Mouse (Mus musculus) hindbrain, embryonic 13.5 days (tissue): ENCODE data around the gene Tmem156. TPM values are rescaled to one million over a fixed set of nuclear protein-coding genes. Genes with fewer than 3 reads are reported as not detected.

ENCODE experiments used
- ATAC-seq: fragments of 200-750 bp; cut with Nextera tagmentation; 2 replicates; pipeline ENCODE4 v1.8.0; 2017; ENCODE audit warnings: moderate TSS enrichment; ENCODE audit not compliant: low FRiP score
- H3K27ac ChIP-seq: fragments of 300-500 bp; sonication (generic); 2 replicates; pipeline ENCODE4 v1.5.1; 2015; ENCODE audit warnings: inconsistent platforms, mild to moderate bottlenecking, moderate library complexity
- H3K27me3 ChIP-seq: fragments of 300-500 bp; sonication (generic); 2 replicates; pipeline ENCODE4 v1.6.1; 2015; ENCODE audit warnings: mild to moderate bottlenecking, inconsistent platforms
- H3K36me3 ChIP-seq: fragments of 300-500 bp; sonication (generic); 2 replicates; pipeline ENCODE4 v1.6.1; 2015; ENCODE audit warnings: mild to moderate bottlenecking, inconsistent platforms
- H3K4me1 ChIP-seq: fragments of 300-500 bp; sonication (generic); replicated peaks from 2 replicates; pipeline ENCODE4 v1.6.1; 2015; ENCODE audit warnings: inconsistent platforms
- H3K4me2 ChIP-seq: fragments of 300-500 bp; sonication (generic); 2 replicates; pipeline ENCODE4 v1.6.1; 2015; ENCODE audit warnings: inconsistent platforms, mild to moderate bottlenecking, moderate library complexity
- H3K4me3 ChIP-seq: fragments of 300-500 bp; sonication (generic); 2 replicates; pipeline ENCODE4 v1.5.1; 2015; ENCODE audit warnings: mild to moderate bottlenecking, inconsistent platforms
- H3K9ac ChIP-seq: fragments of 300-500 bp; sonication (generic); 2 replicates; pipeline ENCODE4 v1.6.1; 2015; ENCODE audit warnings: mild to moderate bottlenecking, inconsistent platforms
- H3K9me3 ChIP-seq: fragments of 300-500 bp; sonication (generic); 2 replicates; pipeline ENCODE4 v1.6.1; 2016; ENCODE audit warnings: inconsistent platforms
- WGBS: fragments of 180-500 bp; shearing (Covaris S2); methylation state at CpG from one replicate; pipeline ENCODE4 v1.1.7; 2015; 5-methylcytosine and 5-hydroxymethylcytosine counted together
- polyA plus RNA-seq: library from polyadenylated mRNA; unstranded; fragments of >200 nt; fragmentation: Nextera tagmentation; extraction: Ambion mirVana; gene quantifications from 2 replicates; pipeline ENCODE4 v1.2.1, GENCODE M21; 2015

Gene Tmem156
- polyA plus RNA-seq, 1 experiment from 2014 or later, result not detected

GRCm38 (mm10) chr5:65040463-65040862, 51.5 kb downstream of the Tmem156 start:
- H3K4me3 ChIP-seq, result no peak overlapping the region
- H3K27ac ChIP-seq, result no peak overlapping the region
- no peak overlapping the region for H3K4me2 ChIP-seq
- peaks cover 15% of the 10 kb centered on the region for H3K4me1 ChIP-seq
- 68% methylated on average over 5 of the region's 5 CpGs for WGBS
- no peaks in the 10 kb centered on the region for H3K27me3 ChIP-seq
- no peak for ATAC-seq
- no peak overlapping the region for H3K9ac ChIP-seq
- no peaks in the 10 kb centered on the region for H3K9me3 ChIP-seq
- H3K36me3 ChIP-seq, result no peaks in the 10 kb centered on the region

DNA sequence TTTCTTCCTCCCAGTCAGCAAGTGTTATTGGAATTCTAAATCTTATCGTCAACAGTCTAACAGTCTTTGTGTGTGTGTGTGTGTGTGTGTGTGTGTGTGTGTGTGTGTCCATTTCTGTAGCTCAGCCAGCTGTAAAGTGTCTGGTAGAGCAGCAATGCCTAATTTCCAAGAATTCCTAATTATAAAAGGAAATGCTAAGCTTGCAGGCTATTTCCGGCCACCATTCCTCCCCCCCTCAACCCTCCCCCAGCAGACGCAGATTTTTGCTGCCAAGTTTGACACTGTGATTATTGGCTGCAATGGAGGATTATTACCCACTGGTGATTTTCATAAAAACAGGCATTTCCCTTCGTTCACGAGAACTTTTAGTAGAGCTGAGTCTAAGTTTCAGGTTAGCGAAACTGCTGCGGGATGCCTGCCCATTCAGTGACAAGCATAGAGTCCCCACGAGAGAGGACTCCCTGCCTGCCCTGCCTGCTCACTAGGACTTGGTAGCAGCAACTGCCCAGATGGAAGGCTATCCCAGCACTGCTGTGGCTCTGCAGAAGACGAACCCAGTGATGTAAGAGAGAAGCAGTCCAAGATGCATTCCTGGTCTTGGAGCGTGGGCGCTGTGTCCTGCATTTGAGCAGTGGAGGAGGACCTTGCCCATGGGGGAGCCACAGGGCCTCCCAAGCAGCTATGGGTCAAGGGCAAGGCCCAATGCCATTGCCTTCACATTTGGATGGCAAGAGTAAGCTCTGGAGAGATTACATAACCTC, 52.9 kb downstream of the Tmem156 start:
- H3K27ac ChIP-seq, result no peak overlapping the region
- no peaks in the 10 kb centered on the region for H3K36me3 ChIP-seq
- no peak overlapping the region for H3K4me3 ChIP-seq
- no peaks in the 10 kb centered on the region for H3K9me3 ChIP-seq
- H3K4me2 ChIP-seq, result no peak overlapping the region
- H3K27me3 ChIP-seq, result no peaks in the 10 kb centered on the region
- no peak for ATAC-seq
- H3K4me1 ChIP-seq, result peaks cover 15% of the 10 kb centered on the region
- 78% methylated on average over 11 of the region's 11 CpGs for WGBS
- no peak overlapping the region for H3K9ac ChIP-seq

DNA sequence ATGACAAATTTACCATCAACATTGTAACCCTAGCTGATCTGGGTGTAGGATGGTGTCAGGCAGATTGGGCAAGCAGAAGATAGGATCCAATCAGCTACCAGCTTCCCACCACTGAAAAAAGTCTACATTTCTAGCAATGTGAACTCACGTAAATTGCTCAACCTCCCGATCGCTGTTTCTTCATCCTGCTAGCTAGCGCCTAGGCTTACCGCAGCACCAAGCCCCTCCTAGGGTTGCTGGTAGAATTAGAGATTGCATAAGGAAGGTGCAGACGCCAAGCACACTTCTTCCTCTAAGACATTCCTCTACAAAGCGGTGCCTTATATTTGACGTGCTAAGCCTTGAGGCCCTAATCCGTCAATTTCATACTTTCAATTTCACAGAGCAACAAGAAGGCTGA, 53.6 kb downstream of the Tmem156 start:
- Histone ChIP-seq H3K4me2 (no peak overlapping the region), H3K27ac (0 out of 2 replicates have a peak overlapping the region, but pooled peaks have one; percentile 23), H3K27me3 (no peaks in the 10 kb centered on the region), H3K4me3 (no peak overlapping the region), H3K4me1 (peaks cover 15% of the 10 kb centered on the region), H3K9me3 (no peaks in the 10 kb centered on the region), H3K9ac (no peak overlapping the region), H3K36me3 (no peaks in the 10 kb centered on the region)
- ATAC-seq, result no peak
- 83% methylated on average over 9 of the region's 9 CpGs for WGBS

DNA sequence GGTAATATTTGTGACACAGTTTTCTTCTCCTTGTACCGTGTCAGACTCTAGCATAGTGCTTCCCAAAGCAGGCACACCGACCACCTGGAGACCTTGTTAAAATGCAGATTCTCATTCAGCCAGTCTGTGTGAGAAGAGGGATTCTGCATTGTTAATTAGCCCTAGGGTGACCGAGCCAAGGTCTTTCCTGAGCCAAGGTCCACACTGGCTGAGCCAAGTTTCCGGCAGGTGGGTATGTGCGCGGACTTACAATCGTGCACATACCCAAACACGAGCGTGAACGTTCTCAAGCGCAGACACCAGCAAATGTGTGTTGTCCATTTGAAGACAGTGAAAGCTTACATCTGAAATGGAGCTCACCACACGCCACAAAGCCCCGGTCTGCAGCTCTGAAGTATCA, 55.3 kb downstream of the Tmem156 start:
- H3K27ac ChIP-seq, result peak overlapping the region; percentile 77
- H3K9ac ChIP-seq, result no peak overlapping the region
- H3K36me3 ChIP-seq, result no peaks in the 10 kb centered on the region
- H3K9me3 ChIP-seq, result no peaks in the 10 kb centered on the region
- 60% methylated on average over 13 of the region's 13 CpGs for WGBS
- H3K4me2 ChIP-seq, result no peak overlapping the region
- ATAC-seq, result peak; percentile 77
- H3K4me3 ChIP-seq, result no peak overlapping the region
- peaks cover 15% of the 10 kb centered on the region for H3K4me1 ChIP-seq
- no peaks in the 10 kb centered on the region for H3K27me3 ChIP-seq

- Histone ChIP-seq H3K9me3 (no peaks in the 10 kb centered on the region), H3K27ac (peak overlapping the region; percentile 83), H3K36me3 (no peaks in the 10 kb centered on the region), H3K4me2 (no peak overlapping the region), H3K4me1 (peaks cover 21% of the 10 kb centered on the region), H3K4me3 (no peak overlapping the region), H3K9ac (peak overlapping the region; percentile 49; the same call in 1 of the 2 replicates), H3K27me3 (no peaks in the 10 kb centered on the region)
- peak; percentile 78 for ATAC-seq
- WGBS, result 29% methylated on average over 9 of the region's 9 CpGs
These were observed 63.9 kb downstream of the Tmem156 start for GRCm38 (mm10) chr5:65028019-65028418.

DNA sequence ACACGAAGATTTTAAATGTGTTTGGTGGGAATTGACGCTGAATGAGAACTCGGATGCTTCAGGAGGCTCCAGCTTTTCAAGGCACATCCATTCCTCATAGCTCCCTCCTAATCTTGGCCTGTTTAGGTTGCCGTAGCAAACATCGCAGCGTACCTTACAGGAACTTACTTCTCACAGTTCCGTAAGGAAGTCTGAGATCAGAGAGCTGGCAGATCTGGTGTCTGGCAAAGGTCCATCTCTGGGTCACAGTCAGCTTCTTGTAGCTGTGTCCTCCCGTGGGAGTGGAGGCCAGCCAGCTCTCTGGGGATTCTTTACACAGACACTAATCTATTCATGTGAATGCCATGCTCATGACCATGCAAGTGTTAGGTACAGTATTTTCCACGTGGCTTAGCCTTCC, 65.2 kb downstream of the Tmem156 start:
- peaks cover 21% of the 10 kb centered on the region for H3K4me1 ChIP-seq
- WGBS, result 79% methylated on average over 9 of the region's 9 CpGs
- no peak overlapping the region for H3K9ac ChIP-seq
- H3K27me3 ChIP-seq, result no peaks in the 10 kb centered on the region
- ATAC-seq, result no peak
- no peaks in the 10 kb centered on the region for H3K9me3 ChIP-seq
- H3K36me3 ChIP-seq, result no peaks in the 10 kb centered on the region
- no peak overlapping the region for H3K27ac ChIP-seq
- no peak overlapping the region for H3K4me3 ChIP-seq
- no peak overlapping the region for H3K4me2 ChIP-seq

DNA sequence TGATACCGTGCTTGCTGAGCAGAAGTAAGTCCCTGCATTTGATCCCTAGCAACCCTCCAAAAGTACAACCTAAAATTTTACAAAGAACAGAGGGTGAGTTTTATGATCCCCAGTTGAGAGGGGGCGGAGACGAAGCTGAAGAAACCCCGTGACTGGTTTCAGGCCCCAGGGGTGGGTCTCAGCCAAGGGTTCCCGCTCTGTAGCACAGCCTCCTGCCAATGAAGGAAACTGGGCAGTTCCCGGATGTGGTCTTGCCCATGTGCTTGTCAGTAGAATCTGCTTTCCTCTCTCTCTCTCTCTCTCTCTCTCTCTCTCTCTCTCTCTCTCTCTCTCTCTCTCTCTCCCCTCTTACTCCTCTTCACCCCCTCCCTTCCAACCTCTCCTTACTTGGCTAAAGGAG, 66.0 kb downstream of the Tmem156 start:
- H3K4me3 ChIP-seq, result no peak overlapping the region
- no peak overlapping the region for H3K9ac ChIP-seq
- no peak overlapping the region for H3K27ac ChIP-seq
- no peaks in the 10 kb centered on the region for H3K36me3 ChIP-seq
- WGBS, result 58% methylated on average over 6 of the region's 6 CpGs
- no peak overlapping the region for H3K4me2 ChIP-seq
- no peaks in the 10 kb centered on the region for H3K27me3 ChIP-seq
- ATAC-seq, result no peak
- H3K4me1 ChIP-seq, result peaks cover 21% of the 10 kb centered on the region
- no peaks in the 10 kb centered on the region for H3K9me3 ChIP-seq

DNA sequence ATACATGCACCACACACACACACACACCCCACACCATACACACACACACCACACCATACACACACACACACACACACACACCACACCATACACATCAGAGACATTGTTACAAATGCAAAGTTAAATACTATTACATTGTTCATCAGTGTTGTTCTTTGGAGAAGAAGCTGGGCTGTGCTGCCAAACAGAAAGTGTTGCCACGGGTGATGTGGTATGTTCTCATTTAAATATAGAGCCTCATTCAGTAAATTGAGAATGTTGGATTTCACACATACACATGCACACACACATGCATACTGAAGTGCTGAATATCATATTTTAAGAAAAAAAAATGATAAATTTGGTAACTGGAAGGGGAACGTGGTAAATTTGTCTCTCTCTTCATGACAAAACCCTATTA, 67.3 kb downstream of the Tmem156 start:
- no peak for ATAC-seq
- Histone ChIP-seq H3K4me2 (no peak overlapping the region), H3K27ac (no peak overlapping the region), H3K9me3 (no peaks in the 10 kb centered on the region), H3K4me1 (peaks cover 25% of the 10 kb centered on the region), H3K9ac (no peak overlapping the region), H3K36me3 (no peaks in the 10 kb centered on the region), H3K4me3 (no peak overlapping the region), H3K27me3 (no peaks in the 10 kb centered on the region)
- 66% methylated on average over 2 of the region's 2 CpGs for WGBS

- Histone ChIP-seq H3K4me1 (peaks cover 8% of the 10 kb centered on the region), H3K4me3 (no peak overlapping the region), H3K4me2 (no peak overlapping the region), H3K36me3 (no peaks in the 10 kb centered on the region), H3K9ac (no peak overlapping the region), H3K27me3 (no peaks in the 10 kb centered on the region), H3K9me3 (no peaks in the 10 kb centered on the region), H3K27ac (no peak overlapping the region)
- ATAC-seq, result no peak
- 93% methylated on average over 4 of the region's 4 CpGs for WGBS
These were observed 69.9 kb downstream of the Tmem156 start for GRCm38 (mm10) chr5:65022006-65022405.

GRCm38 (mm10) chr5:65019823-65020222, 72.1 kb downstream of the Tmem156 start:
- H3K4me2 ChIP-seq, result no peak overlapping the region
- H3K9ac ChIP-seq, result no peak overlapping the region
- H3K9me3 ChIP-seq, result no peaks in the 10 kb centered on the region
- H3K36me3 ChIP-seq, result no peaks in the 10 kb centered on the region
- peaks cover 5% of the 10 kb centered on the region for H3K4me1 ChIP-seq
- 51% methylated on average over 7 of the region's 7 CpGs for WGBS
- no peak overlapping the region for H3K4me3 ChIP-seq
- no peaks in the 10 kb centered on the region for H3K27me3 ChIP-seq
- peak; percentile 84 for ATAC-seq
- H3K27ac ChIP-seq, result peak overlapping the region; percentile 55

DNA sequence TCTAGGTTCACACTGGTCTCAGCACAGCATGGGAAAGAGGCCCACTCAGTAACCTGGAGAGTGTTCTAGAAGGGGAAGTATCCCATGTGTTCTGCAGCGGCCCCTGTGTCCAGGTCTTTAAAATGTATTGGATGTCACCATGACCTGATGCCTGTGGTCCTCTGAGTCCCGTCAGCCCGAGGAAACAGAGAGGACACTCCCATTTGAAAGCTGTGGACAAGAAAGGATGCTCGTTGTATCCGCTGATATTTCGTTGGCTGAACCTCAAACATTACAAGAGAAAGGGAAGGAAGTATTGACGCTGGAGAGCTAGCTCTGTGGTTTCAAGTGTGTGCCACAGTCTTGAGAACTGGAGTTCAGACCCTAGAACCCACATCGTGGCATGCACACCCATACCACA, 72.8 kb downstream of the Tmem156 start:
- WGBS, result 79% methylated on average over 8 of the region's 8 CpGs
- Histone ChIP-seq H3K4me2 (no peak overlapping the region), H3K36me3 (no peaks in the 10 kb centered on the region), H3K4me3 (no peak overlapping the region), H3K9me3 (no peaks in the 10 kb centered on the region), H3K27ac (peak overlapping the region; percentile 49), H3K27me3 (no peaks in the 10 kb centered on the region), H3K9ac (no peak overlapping the region), H3K4me1 (peaks cover 5% of the 10 kb centered on the region)
- ATAC-seq, result no peak

DNA sequence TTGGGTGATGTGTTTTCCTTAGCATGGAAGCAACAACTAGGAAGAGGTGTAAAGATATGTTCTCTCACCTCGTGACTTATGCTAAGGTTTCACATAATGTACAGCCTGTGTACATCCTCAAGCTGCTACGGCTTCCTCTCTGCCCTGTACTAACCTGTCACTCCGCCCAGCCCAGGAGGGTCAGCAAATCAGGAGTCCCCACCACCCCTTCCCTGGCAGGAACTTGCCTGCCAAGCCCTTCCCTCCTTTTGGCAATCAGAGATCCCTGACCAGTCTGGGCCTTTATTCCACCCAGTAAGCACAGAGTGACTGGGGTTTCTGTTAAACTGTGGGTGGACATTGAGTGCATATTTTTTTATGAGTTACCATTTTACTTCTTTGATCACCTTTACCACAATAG, 76.4 kb downstream of the Tmem156 start:
- no peak overlapping the region for H3K4me3 ChIP-seq
- no peak overlapping the region for H3K4me2 ChIP-seq
- H3K4me1 ChIP-seq, result peaks cover 5% of the 10 kb centered on the region
- no peak overlapping the region for H3K9ac ChIP-seq
- H3K9me3 ChIP-seq, result no peaks in the 10 kb centered on the region
- ATAC-seq, result no peak
- no peaks in the 10 kb centered on the region for H3K36me3 ChIP-seq
- WGBS, result 94% methylated on average over 3 of the region's 3 CpGs
- no peak overlapping the region for H3K27ac ChIP-seq
- no peaks in the 10 kb centered on the region for H3K27me3 ChIP-seq

DNA sequence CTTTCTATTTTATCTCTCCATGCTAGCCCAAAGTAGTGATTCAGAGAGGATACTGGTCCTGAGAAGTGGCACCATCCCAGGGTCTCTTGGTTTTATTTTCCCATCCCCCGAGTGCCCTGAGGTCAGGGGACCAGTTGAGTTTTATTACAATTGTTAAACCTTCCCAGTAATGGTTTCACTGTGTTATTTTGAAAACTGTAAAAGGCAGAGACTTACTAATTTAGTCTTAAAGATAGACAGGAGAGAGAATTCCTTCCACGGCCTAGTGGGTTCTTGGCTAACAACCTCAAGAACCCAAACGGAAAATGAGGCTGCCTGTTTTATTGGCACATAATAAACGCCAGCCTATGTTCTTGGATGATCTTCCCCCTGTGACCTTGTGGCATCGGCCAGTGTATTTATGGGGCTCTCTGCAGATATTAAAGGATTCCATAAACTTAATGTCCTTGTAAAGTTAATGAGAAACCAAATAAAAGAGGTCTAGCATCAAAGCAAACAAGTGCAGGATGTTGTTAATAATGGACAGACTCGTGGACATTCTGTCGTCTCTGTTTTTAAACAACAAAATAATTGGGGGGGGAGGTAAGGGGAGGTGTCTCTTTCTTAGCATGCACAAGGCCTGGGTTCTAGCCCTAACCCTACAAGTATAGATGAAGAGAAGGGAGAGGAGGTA, 79.9 kb downstream of the Tmem156 start:
- WGBS, result 82% methylated on average over 7 of the region's 7 CpGs
- Histone ChIP-seq H3K4me3 (no peak overlapping the region), H3K27ac (no peak overlapping the region), H3K9ac (no peak overlapping the region), H3K27me3 (no peaks in the 10 kb centered on the region), H3K4me2 (no peak overlapping the region), H3K4me1 (no peaks in the 10 kb centered on the region), H3K36me3 (no peaks in the 10 kb centered on the region), H3K9me3 (no peaks in the 10 kb centered on the region)
- ATAC-seq, result no peak
